Mouse (Mus musculus) c-Kit-negative CD71-positive TER-119-positive erythroid progenitor cells, embryonic 14.5 days (primary cell): ENCODE results near the gene Vamp8.
A peak's percentile ranks its signal among the peaks of the same experiment; 100 is the strongest.

ENCODE experiments used
- DNase-seq: peaks from one replicate; pipeline ENCODE4 v3.0.0-alpha.2; 2013; ENCODE audit warnings: low read depth, low spot score

The Vamp8 gene

DNA sequence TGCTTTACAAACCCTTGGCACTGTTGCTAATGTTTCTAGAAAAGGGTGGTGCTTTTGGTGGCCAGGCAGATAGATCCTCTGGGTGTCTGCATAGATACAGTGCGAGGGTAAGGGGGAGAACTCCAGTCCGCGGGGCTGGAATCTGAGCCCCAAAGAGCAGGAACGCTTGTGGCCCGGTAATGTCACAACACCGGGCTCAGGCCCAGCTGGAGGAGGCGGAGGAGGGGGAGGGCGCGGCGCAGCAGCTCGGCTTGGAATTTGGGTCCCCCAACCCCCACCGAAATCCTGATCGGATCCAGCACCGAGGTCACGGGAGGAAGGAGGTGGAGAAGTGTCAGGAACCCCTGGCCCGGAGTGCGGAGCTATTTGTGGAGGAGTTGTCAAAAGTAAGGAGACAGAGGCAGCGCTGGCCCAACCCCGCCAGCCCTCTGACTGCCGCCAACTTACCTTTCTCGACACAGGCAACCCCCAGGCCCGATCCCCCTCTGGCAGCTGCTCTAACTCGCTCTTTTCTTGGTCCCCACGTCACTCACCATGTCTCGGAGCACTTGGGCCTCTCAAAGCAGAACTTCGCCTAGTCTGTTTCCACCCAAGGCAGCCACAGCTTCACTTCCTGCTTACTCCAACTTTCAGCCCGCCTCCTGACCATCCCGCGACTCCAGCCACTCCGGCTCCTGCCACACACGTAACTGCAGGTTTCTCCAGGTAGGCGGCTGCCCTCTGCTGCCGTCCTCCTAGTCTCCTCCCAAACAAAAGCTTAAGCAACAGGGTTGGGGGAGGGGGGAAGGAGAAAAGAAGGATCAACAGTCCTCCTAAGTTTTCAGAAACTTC, at the start of gene Vamp8:
Gene Vamp8 (minus strand): TSS at position 763 of the 831 bp plus-strand sequence.
- peak; percentile 50 for DNase-seq

DNA sequence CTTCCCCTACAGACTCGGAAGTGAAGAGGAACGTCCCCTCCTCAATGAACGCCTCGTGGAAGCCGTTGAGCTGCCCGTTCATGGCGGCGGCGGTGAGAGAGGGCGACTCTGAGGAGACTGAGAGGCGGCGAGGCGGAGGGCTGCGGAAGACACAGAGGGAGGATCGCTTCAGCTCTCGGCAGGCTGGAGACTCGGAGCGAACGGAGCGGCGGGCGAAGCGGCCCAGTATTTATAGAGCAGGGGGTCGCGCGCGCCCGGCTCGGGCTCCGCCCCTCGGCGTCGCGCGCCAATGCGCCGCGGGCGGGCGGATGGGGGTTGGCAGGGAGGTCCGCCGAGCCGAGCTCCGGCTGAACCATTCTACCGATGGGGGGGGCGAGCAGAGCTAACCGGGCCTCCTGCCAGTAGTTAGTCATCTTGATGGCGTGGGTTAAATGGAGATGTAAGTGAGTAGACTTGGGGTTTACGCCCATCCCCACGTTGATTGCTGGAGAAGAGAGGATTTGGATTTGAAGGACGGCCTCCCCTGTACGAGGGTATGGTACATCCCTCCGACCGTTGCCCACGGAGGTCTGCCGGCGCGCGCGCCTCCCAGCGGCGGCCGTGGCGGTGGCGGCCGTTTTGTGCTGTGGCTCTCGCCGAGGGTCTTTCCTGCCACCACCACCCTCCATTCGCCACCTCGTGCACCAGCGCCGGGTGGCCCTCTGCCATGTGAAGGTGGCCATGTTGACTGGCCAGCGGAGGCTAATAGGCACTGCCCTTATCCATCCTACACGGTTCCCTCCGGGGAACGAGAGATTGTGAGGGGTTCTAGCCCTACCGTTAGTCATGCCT, 49.1 kb upstream of the Vamp8 start, which contains the start of gene Mat2a:
Gene Mat2a (minus strand): TSS at position 204 of the 831 bp plus-strand sequence.
- DNase-seq: peak; percentile 76

DNA sequence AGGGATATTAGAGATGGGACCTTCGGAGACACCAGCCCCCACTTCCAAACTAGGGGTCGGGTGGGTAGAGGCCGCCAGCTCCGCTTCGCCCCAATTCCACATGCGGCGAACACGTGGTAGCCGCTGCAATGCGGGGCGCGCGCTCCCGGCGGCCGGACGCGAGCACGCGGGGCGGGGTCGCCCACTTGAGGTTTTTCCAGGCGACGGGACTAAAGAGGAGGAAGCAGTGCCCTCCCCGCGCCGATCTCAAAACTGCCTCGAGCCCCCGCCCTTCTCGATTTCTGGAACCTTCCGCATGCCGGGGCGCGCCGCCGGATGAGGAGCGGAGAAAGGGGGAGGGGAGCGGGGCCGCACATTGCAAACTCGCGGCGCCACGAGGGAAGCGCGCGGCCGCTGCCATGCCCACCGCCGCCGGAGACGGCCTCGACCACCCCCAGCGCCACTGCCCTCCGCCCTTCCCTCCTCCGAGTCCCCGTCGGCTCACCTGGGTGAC, 48.4 kb upstream of the Vamp8 start:
- peak; percentile 62 for DNase-seq

DNA sequence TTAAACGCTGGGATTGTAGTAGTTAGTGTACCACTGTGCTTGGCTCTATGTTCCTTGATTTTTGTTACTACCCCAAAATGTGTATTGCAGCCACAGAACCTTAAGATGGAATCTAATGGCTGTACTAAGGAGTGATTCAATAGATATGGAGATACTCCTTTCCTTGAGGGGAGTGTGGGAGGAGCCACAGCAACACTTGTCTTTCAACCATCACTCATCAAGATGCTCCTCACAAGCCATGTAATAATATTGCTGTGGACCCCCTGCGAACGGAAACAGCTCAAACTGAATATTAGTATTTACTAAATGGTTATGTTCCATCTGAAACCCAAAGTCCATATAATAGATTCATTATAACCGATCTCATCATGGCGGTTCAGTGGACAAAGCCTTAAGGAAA, 47.7 kb upstream of the Vamp8 start:
- no peak for DNase-seq

DNA sequence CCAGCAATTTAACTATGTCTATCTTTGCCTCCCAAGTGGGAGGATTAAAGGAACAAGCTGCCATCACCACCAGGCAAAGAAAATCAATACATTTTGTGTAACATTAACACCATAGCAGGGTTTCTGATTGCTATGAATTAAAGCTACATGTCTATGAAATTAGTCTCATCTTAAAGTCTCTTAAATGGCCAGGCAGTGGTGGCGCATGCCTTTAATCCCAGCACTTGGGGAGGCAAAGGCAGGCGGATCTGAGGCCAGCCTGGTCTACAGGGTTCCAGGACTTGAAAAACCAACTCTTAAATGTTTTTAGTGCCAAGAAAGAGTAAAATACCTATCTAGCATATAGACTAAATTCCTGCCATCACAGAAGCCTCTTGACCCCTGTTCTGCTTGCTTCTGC, 41.6 kb upstream of the Vamp8 start:
- DNase-seq: no peak

DNA sequence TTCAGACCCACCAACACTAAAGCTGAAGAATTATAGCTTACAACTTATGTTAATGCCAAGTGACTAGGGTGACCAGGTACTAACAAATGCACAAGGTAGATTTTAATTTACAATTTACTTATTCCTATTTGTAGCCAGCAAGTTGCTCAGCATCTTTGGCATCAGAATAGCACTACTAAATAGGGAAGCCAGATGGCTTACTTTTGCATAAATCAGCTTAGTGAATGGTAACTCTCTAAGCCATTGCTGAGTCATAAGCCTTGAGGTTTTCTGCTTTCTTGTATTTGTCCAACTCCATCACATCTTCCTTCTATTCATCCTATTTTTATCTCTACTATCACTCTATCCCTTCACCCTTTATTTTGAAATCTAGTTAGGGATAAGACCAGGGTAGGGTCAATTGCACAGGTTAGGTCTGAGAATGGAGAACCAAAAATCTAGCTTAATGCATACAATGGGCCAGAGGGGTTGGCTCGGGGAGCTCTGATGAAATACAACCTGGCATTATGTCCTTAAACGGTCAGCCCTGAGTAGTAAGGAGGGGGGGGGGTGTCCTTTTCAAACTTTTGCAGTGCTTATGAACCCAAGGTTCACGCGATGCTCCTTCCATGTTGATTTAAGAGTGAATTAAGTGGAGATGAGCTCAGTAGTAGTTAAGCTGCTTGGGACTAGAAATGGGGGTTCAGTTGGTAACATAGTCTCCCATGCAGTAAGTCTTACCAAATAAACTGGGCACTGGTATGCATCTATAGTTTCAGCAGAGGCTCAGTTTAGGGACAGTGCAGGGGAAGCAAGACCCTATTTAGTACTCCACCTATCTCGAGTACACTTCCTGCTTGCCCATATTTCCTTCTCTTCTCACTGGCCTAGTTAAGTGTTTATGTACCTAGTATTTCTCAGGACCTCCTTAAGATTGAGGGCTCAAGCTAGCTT, 40.8 kb upstream of the Vamp8 start:
- DNase-seq: no peak

DNA sequence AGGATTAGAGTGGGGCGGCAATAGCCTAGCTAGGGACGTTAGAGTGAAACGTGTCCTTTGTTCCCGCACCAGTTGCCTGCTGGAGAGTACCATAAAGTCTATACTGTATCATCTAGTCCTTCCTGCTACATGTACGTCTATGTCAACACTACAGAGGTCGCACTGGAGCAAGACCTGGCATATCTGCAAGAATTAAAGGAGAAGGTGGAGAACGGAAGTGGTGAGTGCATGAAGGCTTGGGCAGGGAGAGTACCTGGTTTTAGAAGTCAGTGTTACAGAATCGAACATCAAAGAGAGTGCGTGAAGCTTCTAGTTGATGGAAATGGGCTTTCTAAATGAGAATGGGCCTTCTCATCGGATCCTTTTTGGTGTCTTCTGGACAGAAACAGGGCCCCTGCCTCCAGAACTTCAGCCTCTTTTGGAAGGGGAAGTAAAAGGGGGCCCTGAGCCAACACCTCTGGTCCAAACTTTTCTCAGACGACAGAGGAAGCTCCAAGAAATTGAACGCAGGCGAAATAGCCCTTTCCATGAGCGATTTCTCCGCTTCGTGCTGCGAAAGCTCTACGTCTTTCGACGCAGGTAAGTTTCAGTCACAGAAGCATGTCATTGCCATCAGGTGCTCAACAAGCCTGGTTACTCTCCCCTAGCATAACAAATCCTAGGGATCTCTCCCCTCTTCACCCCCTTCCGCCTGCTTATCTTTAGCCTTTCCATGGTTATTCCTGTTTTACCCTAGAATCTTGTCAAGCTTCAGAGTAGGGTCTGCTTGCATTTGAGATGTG, 38.7 kb upstream of the Vamp8 start:
- no peak for DNase-seq

DNA sequence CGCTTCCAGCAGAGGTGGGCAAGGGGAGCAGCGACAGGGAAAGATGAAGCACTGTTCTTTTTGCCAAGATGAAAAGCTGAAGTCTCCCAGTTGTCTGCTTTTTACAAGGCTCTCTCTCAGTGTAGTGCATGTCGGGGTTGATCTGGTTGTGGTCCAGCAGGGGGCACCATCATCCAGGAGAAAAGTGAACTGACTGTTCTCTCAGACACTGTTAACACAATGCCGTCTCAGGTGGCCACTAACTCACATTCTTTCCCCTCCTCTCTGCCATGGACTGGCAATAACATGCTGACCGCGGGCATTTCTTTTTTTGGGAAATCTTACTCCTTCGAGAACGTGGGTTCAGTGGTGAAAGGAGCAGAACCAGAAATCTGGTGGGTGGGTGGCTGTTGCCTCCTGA, 37.5 kb upstream of the Vamp8 start:
- peak; percentile 48 for DNase-seq

DNA sequence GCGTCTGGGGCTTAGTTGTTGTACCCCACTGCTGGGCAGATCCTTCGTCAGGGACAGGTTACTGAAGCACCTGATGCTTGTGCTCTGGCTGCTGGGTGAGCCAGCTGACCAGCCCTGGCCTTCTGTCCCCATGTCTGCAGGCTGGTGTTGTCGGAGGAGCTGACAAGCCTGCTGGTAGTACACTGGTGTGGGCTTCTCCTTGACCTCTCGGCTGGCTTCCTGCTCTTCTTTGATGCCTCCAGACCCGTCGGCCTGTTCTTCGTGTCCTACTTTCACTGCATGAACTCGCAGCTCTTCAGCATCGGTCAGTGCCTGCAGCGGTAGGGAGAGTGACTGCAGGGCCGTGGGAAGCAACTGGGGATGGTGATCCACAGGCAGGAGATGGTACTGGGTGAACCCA, 35.1 kb upstream of the Vamp8 start:
- no peak for DNase-seq

DNA sequence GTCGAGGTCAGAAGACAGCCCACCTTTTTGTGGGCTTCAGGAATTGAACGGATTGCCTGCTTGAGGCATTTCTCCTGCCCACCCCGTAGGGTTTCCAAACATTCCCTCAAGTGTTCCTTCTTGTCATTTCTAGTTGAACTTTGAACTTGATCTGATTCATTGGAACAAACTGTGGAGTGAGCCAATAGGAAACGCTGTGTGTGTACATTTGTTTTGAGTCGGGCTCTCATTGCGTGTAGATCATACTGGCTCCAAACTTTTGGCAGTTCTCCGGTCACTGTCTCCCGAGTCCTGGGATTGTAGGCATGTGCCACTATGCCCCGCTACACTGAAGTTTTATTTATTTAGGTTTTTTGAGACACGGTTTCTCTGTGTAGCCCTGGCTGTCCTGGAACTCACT, 30.4 kb upstream of the Vamp8 start:
- DNase-seq: no peak

DNA sequence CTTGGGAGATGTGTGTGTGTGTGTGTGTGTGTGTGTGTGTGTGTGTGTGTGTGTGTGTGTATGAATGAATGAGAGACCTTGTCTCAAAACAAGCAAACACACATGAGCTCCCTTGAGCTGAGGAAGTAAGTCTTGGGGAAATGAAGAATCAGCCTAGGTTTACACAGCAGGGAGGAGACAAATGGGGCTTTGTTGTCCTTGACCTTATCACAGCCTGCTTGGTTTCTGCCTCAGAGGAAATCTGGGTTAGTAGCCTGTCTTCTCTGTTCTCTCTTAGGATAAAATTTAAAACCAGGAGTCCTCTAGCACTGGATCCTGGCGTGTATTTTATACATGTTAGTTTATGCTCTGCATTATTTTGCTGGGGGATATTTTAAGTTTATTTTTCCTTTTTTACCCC, 29.3 kb upstream of the Vamp8 start:
- DNase-seq: no peak

DNA sequence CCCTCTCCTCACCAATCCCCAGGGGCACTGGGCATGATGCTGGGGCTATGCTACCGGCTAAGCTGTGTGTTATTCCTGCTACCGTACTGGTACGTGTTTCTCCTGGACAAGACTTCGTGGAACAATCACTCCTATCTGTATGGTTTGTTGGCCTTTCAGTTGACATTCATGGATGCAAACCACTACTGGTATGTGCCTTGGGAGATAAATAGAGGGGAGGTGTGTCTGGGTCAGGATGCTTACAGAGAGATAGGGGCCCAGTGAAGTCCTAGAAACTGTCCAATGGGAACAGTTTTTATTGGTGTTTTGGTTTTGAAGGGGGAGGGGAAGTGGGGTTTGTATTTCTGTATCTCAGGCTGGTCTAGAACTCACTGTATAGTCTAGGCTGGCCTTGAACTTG, 27.8 kb upstream of the Vamp8 start:
- DNase-seq: no peak

DNA sequence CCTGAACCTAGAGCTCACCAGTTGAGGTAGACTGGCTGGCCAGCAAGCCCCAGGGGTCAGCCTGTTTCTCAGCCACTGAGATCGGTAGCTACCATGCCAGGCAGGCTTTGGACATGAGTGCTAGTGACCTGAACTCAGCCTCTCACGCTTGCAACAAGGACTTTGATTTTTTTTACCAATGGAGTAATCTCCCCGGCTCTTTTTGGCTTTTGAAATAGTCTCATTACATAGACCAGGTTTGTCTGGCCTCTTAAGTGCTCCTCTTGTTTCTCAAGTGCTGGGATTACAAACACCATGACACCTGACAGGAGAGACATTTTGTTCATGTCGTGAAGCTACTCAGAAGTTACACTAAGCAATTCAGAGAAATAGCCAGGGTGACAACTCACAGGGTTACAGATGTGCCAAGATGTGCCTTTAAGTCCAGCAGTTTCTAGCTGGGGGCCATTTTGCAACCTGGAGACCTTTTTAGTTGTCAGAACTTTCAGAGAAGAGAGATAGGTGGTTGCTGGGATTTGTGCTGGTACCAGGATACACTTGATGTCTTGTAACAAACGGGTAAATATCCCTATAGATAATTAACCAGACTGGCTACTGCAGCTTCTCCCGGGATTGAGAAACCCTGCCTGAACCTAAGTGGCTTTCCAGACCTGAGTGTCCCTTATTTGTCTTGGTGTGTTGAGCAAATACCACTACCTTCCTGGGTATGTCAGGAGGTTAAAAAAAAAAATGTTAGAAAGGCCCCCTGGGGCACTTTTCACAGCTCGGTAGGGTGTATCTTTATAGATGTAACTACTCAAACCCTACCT, 25.7 kb upstream of the Vamp8 start:
- no peak for DNase-seq

DNA sequence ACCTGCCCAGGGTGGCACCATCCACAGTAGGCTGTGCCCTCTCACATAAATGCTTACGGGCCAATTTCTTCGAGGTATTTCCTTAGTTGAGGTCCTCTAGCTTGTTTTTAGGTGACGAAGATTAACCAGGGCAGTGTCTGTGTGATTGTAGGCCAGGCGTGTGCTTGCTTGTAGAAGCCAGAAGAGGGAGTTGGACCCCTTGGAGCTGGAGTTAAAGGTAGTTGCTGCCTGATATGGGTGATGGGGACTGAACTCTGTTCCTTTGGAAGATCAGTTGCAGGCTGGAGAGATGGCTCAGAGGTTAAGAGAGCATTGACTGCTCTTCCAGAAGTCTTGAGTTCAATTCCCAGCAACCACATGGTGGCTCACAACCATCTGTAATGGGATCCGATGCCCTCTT, 24.7 kb upstream of the Vamp8 start:
- DNase-seq: no peak

DNA sequence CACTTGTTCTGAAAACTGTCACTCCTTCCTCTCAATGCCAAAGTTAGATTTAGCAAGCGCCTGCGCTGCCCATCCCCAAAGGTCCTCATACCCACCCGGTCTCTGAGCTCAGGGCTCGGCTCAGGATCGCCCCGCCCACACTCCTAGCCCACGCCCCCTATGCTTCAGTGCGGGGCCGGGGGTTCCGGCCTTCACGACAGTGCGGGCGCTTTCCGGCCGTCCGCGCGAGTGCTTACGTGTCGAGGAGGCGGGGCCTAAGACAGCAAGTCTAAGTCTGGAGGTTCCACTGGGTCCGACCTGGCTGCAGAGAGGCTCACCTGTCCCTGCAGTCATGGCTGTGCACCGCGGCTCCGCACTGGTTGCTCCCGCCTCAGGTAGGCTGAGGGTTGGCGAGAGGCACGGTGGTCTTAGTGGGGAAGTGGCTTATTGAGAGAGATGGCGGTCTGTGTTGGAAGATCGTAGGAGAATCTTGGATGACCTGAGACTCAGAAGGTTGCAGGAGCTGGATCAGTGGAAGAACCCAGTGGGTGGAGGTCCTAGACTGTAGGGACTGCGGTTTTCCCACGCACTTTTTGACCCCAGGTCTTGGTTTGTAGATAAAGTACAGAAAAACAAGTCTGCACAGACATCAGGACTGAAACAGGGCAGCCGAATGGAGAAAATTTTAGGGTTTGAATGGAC, 23.7 kb upstream of the Vamp8 start, which contains the start of gene Ggcx:
Gene Ggcx (plus strand): TSS at position 233 of the 681 bp plus-strand sequence.
- DNase-seq: peak; percentile 77

DNA sequence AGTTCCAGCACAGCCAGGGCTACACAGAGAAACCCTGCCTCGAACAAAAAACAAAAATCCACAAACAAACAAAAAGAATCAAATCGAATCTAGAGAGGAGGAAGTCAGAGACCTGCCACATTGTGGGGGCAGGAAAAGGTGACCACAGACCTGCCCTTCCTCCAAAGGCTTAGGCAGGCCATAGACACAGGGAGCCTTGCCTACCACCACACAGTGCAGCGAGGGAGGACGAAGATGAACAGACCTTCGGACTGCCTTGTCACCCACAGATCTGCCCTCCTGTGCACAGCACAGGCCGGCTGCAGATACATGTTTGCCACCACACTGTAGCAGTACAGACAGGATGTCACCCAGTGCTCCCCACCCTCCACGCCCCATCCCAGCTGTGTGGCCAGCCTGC, 20.0 kb upstream of the Vamp8 start:
- no peak for DNase-seq

DNA sequence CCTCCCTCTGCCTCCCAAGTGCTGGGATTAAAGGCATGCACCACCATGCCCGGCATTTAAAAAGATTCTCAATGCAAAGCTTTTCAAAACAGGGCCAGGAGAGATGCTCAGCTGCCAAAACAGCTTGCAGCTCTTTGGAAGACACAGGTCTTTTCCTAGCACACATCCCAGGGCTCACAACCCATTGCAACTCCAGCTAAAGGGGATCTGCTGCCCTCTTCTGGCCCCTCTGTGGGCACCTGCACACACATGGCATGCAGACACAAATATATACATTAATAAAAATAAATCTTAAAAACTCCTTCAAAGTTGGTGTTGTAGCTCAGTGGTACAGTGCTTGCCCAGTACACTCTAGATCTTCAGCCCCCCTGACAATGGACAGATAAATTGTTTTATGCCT, 19.5 kb upstream of the Vamp8 start:
- no peak for DNase-seq

DNA sequence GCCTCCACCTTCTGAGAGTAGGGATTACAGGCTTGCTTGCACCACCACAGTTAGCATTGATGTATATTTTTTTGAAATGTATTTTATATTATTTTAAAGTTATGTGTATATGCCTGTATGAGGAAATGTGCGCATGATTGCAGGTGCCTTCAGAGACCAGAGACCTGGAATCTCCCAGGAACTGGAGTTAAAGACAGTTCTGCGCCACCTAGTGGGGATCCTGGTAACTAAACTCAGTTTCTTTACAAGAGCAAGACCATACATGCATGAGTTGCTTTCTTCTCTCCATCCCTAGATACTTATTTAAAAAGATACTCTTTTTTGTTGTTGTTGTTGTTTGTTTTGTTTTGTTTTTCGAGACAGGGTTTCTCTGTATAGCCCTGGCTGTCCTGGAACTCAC, 19.1 kb upstream of the Vamp8 start:
- peak; percentile 73 for DNase-seq

DNA sequence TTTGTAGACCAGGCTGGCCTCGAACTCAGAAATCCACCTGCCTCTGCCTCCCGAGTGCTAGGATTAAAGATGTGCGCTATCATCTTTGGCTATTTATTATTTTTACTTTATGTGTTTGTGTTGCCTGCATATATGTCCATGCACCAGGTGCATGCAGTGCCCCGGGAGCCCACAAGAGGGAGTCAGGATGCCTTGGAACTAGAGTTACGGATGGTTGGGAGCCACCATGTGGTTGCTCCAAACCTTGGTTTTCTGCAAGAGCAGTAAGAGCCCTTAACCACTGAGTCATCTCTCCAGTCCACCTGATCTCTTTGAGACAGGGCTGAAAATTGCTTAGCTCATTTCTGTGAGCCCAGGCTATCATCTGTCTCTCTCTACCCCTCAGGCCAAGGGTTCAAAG, 16.6 kb upstream of the Vamp8 start:
- peak; percentile 76 for DNase-seq
